Mouse (Mus musculus) spleen, adult 2 months (tissue): ENCODE results near the gene Zfp870. TPM values are rescaled to one million over a fixed set of nuclear protein-coding genes. Genes with fewer than 3 reads are reported as not detected.
A peak's percentile ranks its signal among the peaks of the same experiment; 100 is the strongest.

Source experiments
- DNase-seq, 2 experiments: peaks; one replicate each; pipeline versions ENCODE4 v3.0.0 to v3.0.0-alpha.2; 2012 to 2021; ENCODE audit warnings: low spot score in 2 of 2, low read depth in 1 of 2
- H3K27ac ChIP-seq: fragments of 200-500 bp; 2 replicates; pipeline ENCODE4 v1.5.1; 2012; ENCODE audit warnings: low read length, inconsistent platforms; ENCODE audit not compliant: insufficient read depth
- H3K27me3 ChIP-seq: fragments of 200-500 bp; 2 replicates; pipeline ENCODE4 v1.6.1; 2012; ENCODE audit warnings: mild to moderate bottlenecking, moderate library complexity, low read length, inconsistent platforms; ENCODE audit not compliant: control insufficient read depth, insufficient read depth
- H3K36me3 ChIP-seq: fragments of 200-500 bp; 2 replicates; pipeline ENCODE4 v1.6.1; 2012; ENCODE audit warnings: mild to moderate bottlenecking, low read length, inconsistent platforms; ENCODE audit not compliant: control insufficient read depth, insufficient read depth
- H3K4me1 ChIP-seq: fragments of 200-500 bp; 2 replicates; pipeline ENCODE4 v1.6.1; 2011; ENCODE audit warnings: inconsistent platforms; ENCODE audit not compliant: control insufficient read depth, insufficient read depth, insufficient read length
- H3K4me3 ChIP-seq: fragments of 200-500 bp; 2 replicates; pipeline ENCODE4 v1.5.1; 2011; ENCODE audit warnings: mild to moderate bottlenecking, inconsistent platforms; ENCODE audit not compliant: insufficient read depth, insufficient read length; ENCODE audit errors: extremely low read depth
- CTCF ChIP-seq: fragments of 200-500 bp; IDR thresholded peaks from 2 replicates; pipeline ENCODE4 v1.5.1; 2011; ENCODE audit warnings: mild to moderate bottlenecking, inconsistent platforms; ENCODE audit not compliant: insufficient read depth, insufficient read length, insufficient replicate concordance; ENCODE audit errors: extremely low read depth
- POLR2A ChIP-seq: fragments of 200-500 bp; IDR thresholded peaks from 2 replicates; pipeline ENCODE4 v1.6.1; 2011; ENCODE audit warnings: low read depth, low read length, inconsistent platforms
- WGBS: fragments of 180-500 bp; shearing (Covaris S2); methylation state at CpG from one replicate; pipeline ENCODE4 v1.1.7; 2018; 5-methylcytosine and 5-hydroxymethylcytosine counted together
- polyA plus RNA-seq: library from polyadenylated mRNA; depleted of rRNA; stranded (reverse); fragments of >200 nt; gene quantifications from 2 replicates; pipeline ENCODE4 v1.2.3, GENCODE M21; 2012

The Zfp870 gene
- polyA plus RNA-seq, 1 experiment, result 0.53 TPM

DNA sequence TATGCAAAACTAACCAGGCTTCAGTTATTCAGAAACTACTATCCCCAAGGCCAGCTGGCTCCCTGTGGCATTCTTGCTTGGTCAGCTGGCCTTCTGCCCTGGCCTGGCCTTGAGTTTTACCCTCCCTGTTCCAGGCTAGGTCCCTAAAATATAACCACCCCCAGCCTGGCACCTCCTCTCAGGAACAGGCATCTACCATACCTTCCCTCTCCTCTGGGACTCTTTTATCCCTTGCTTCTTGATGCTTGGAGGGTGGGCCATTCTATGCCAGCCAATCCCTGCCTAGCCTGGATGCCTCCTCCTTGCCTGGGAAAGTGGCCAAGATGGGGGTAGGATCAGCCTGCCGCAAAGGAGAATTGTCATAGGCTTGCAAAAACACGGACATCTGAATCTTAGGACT, 25.7 kb upstream of the Zfp870 start, which contains the start of gene Cyp4f14:
Gene Cyp4f14 (minus strand): TSS at position 212 of the 400 bp plus-strand sequence.
- Histone ChIP-seq H3K27ac (no peak within 1 kb of the TSS), H3K36me3 (no peaks in the 10 kb centered on the region), H3K4me3 (no peak within 1 kb of the TSS), H3K4me1 (no peaks in the 10 kb centered on the region), H3K27me3 (peaks cover 2% of the 10 kb centered on the region)
- TF ChIP-seq POLR2A, result no peak
- TF ChIP-seq CTCF, result no peak
- DNase-seq, result no peak
- WGBS, result 78% methylated on average over 2 of the region's 2 CpGs

DNA sequence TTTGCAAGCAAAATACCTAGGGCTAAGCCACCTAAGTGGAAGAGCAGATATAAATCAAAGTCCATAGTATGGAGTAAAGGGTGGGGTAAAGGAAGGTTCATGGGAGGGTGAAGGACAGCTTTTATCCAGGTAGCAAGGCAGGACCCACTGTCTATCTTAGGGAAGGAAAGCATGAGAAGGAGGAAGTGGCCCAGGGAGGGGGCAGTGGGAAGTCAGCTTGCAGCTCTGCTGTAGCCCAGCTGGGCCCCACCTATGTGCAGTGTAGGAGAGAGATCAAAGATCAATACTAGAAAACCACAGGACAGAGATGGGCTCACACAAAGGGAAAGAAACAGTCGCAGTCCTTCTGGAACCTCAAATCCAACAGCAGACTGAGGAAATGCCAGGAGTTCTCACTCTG, 24.6 kb upstream of the Zfp870 start:
- 46% methylated on average over 1 of the region's 1 CpGs for WGBS
- no peak overlapping the region for H3K4me3 ChIP-seq
- no peak overlapping the region for H3K27ac ChIP-seq

GRCm38 (mm10) chr17:32906172-32906571, 14.7 kb upstream of the Zfp870 start:
- Histone ChIP-seq H3K36me3 (no peaks in the 10 kb centered on the region), H3K27me3 (no peaks in the 10 kb centered on the region), H3K27ac (no peak overlapping the region), H3K4me3 (no peak overlapping the region), H3K4me1 (no peaks in the 10 kb centered on the region)
- TF ChIP-seq POLR2A, result no peak
- TF ChIP-seq CTCF, result no peak
- DNase-seq, result no peak
- WGBS, result 80% methylated on average over 10 of the region's 10 CpGs

More for the DNA sequence above, 24.6 kb upstream of the Zfp870 start:
- H3K4me1 ChIP-seq, result no peaks in the 10 kb centered on the region
- H3K36me3 ChIP-seq, result no peaks in the 10 kb centered on the region
- TF ChIP-seq CTCF (no peak), POLR2A (no peak)
- peaks cover 2% of the 10 kb centered on the region for H3K27me3 ChIP-seq
- DNase-seq, result no peak

- TF ChIP-seq POLR2A (no peak), CTCF (peak; percentile 63; the same call in 1 of the 2 replicates)
- H3K4me3 ChIP-seq, result no peak overlapping the region
These were observed 13.8 kb upstream of the Zfp870 start for GRCm38 (mm10) chr17:32905239-32905638.

GRCm38 (mm10) chr17:32904414-32904813, 13.0 kb upstream of the Zfp870 start:
- no peak overlapping the region for H3K4me3 ChIP-seq
- H3K27me3 ChIP-seq, result no peaks in the 10 kb centered on the region
- DNase-seq, result no peak
- H3K27ac ChIP-seq, result no peak overlapping the region
- no peaks in the 10 kb centered on the region for H3K4me1 ChIP-seq
- WGBS, result 52% methylated on average over 2 of the region's 2 CpGs
- no peak for TF ChIP-seq CTCF
- no peak for TF ChIP-seq POLR2A
- no peaks in the 10 kb centered on the region for H3K36me3 ChIP-seq

More at GRCm38 (mm10) chr17:32905239-32905638, 13.8 kb upstream of the Zfp870 start:
- Histone ChIP-seq H3K4me1 (no peaks in the 10 kb centered on the region), H3K27ac (no peak overlapping the region), H3K36me3 (no peaks in the 10 kb centered on the region), H3K27me3 (no peaks in the 10 kb centered on the region)
- peak in 1 of 2 experiments; percentile 57 for DNase-seq
- WGBS, result 22% methylated on average over 19 of the region's 19 CpGs

GRCm38 (mm10) chr17:32901751-32902525, 10.5 kb upstream of the Zfp870 start:
- Histone ChIP-seq H3K27me3 (no peaks in the 10 kb centered on the region), H3K36me3 (no peaks in the 10 kb centered on the region), H3K4me3 (no peak overlapping the region), H3K4me1 (no peaks in the 10 kb centered on the region), H3K27ac (no peak overlapping the region)
- WGBS, result 83% methylated on average over 1 of the region's 1 CpGs
- DNase-seq, result no peak
- TF ChIP-seq POLR2A (no peak), CTCF (no peak)

- WGBS, result 74% methylated on average over 4 of the region's 4 CpGs
- H3K36me3 ChIP-seq, result no peaks in the 10 kb centered on the region
- no peak overlapping the region for H3K4me3 ChIP-seq
- DNase-seq, result peak; percentile 19 to 42
- no peaks in the 10 kb centered on the region for H3K27me3 ChIP-seq
- TF ChIP-seq POLR2A, result no peak
- TF ChIP-seq CTCF, result no peak
- peaks cover 4% of the 10 kb centered on the region; the same call in 1 of the 2 replicates for H3K4me1 ChIP-seq
- H3K27ac ChIP-seq, result no peak overlapping the region; the same call in 1 of the 2 replicates
These were observed 4.0 kb upstream of the Zfp870 start for GRCm38 (mm10) chr17:32895421-32895820.
